Mouse (Mus musculus) colon, adult 2 months (tissue): ENCODE results near the gene Akr1c12. TPM values are rescaled to one million over a fixed set of nuclear protein-coding genes. Genes with fewer than 3 reads are reported as not detected.

ENCODE experiments used
- polyA plus RNA-seq: library from polyadenylated mRNA; depleted of rRNA; stranded (reverse); fragments of >200 nt; gene quantifications from 2 replicates; pipeline ENCODE4 v1.2.3, GENCODE M21; 2012; rRNA removed

Gene Akr1c12
- polyA plus RNA-seq, result 14.2 and 20.4 TPM in 2 replicates

DNA sequence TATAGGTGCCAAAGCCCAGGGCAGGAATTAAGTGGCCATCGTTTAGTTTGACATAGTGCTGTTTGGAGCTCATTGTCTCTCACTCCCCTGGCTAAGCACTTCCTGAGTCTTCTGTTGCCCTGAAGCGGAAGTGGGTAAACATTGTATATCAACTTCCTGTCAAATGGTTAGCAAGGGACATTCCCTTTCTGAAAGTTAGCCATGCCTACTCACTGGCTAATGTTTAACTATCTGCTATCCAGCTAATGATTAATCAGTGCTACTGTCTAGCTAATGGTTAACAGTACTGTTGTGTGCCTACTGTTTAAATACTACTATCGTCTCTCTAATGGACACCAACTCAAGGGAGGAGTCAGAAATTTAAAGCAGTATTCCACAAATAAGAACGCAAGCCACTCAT, at the start of gene Akr1c12:
TSS of gene Akr1c12 (minus strand) at position 150 of the 400 bp plus-strand sequence.

DNA sequence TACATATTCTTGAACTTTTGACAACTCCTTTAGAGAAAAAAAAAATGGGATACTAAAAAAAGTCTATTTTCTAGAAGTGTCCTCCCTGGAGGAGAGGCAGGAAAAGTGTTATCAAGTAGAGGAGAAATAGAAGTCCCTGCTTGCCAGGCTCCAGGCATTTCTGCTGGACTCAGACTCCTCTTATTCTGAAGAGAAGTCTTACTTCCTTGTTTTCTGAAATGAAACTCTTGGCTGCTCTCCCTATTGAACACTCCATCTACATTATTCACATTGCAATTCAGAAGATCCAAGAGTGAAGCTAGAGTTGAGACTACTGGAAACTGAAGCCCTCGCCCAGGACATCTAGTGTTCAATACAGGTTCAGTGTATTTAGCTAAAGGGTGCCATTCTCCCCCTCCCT, 50.8 kb downstream of the Akr1c12 start, which contains the start of gene Akr1c19:
TSS of gene Akr1c19 (plus strand) at position 260 of the 400 bp plus-strand sequence.

Other genes with a start within 250 kb of the Akr1c12 start
- 6.6 and 11.7 TPM in 2 replicates for gene Akr1c14, start 230.4 kb downstream of the Akr1c12 start, polyA plus RNA-seq
- not detected in 2 replicates for gene Akr1c18, start 128.8 kb downstream of the Akr1c12 start, polyA plus RNA-seq
- gene Akr1c13, start 88.3 kb downstream of the Akr1c12 start, polyA plus RNA-seq, result 22.2 and 30.8 TPM in 2 replicates
- 15.9 and 16.9 TPM in 2 replicates for gene Akr1c19, start 50.7 kb downstream of the Akr1c12 start, polyA plus RNA-seq
- not detected in 2 replicates for gene Akr1c6, start 154.9 kb upstream of the Akr1c12 start, polyA plus RNA-seq
- not detected in 2 replicates for gene Akr1c20, start 243.9 kb upstream of the Akr1c12 start, polyA plus RNA-seq